Mouse (Mus musculus) kidney, embryonic 15.5 days (tissue): ENCODE measurements at regions not wholly inside any gene's neighbourhood (a gene's known extent, or its start where the extent isn't known, plus 50 kb on each side); places are given as distances from the start of the nearest gene placed in this dataset.

Experiments used
- ATAC-seq: fragments of 200-750 bp; cut with Nextera tagmentation; replicated peaks from 2 replicates; pipeline ENCODE4 v1.8.0; 2017; ENCODE audit warnings: moderate TSS enrichment; ENCODE audit not compliant: low FRiP score
- H3K27ac ChIP-seq: fragments of 300-500 bp; sonication (generic); 2 replicates; pipeline ENCODE4 v1.5.1; 2015; ENCODE audit warnings: mild to moderate bottlenecking, inconsistent platforms
- H3K27me3 ChIP-seq: fragments of 300-500 bp; sonication (generic); 2 replicates; pipeline ENCODE4 v1.6.1; 2015; ENCODE audit warnings: inconsistent platforms
- H3K36me3 ChIP-seq: fragments of 300-500 bp; sonication (generic); 2 replicates; pipeline ENCODE4 v1.6.1; 2015; ENCODE audit warnings: inconsistent platforms
- H3K4me1 ChIP-seq: fragments of 300-500 bp; sonication (generic); 2 replicates; pipeline ENCODE4 v1.6.1; 2015; ENCODE audit warnings: inconsistent platforms
- H3K4me2 ChIP-seq: fragments of 300-500 bp; sonication (generic); 2 replicates; pipeline ENCODE4 v1.6.1; 2015; ENCODE audit warnings: moderate library complexity, mild to moderate bottlenecking, inconsistent platforms
- H3K4me3 ChIP-seq: fragments of 300-500 bp; sonication (generic); replicated peaks from 2 replicates; pipeline ENCODE4 v1.5.1; 2015; ENCODE audit warnings: mild to moderate bottlenecking, inconsistent platforms
- H3K9ac ChIP-seq: fragments of 300-500 bp; sonication (generic); 2 replicates; pipeline ENCODE4 v1.6.1; 2015; ENCODE audit warnings: mild to moderate bottlenecking, inconsistent platforms
- H3K9me3 ChIP-seq: fragments of 300-500 bp; sonication (generic); replicated peaks from 2 replicates; pipeline ENCODE4 v1.6.1; 2016; ENCODE audit warnings: inconsistent platforms
- WGBS: fragments of 180-500 bp; shearing (Covaris S2); methylation state at CpG from one replicate; pipeline ENCODE4 v1.1.7; 2015; ENCODE audit warnings: mixed read lengths; 5-methylcytosine and 5-hydroxymethylcytosine counted together

DNA sequence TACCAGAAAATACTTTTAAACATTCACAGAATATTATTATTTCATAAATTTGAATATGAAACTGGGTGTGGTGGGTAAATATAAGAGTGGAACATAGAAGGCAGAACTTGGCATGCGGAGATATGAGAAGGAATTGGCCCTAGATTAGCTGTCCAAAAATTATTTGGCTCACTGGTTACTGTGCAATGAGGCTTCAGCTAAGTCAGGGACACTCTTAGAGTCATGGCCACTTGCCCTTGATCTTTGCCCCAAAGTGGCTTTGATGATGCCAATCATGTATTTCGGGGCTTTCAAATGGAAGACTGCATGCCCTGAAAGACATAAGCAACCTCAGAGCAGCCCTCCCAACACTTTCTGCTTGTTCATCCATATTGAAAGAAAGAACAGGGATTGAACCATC, 76.9 kb downstream of the Pxdc1 start:
- H3K36me3 ChIP-seq = no peaks in the 10 kb centered on the region
- H3K27ac ChIP-seq = no peak overlapping the region
- no peak overlapping the region for H3K4me3 ChIP-seq
- H3K9me3 ChIP-seq = no peaks in the 10 kb centered on the region
- no peak for ATAC-seq
- H3K27me3 ChIP-seq = no peaks in the 10 kb centered on the region
- 87% methylated on average over 2 of the region's 2 CpGs for WGBS
- H3K9ac ChIP-seq = no peak overlapping the region
- H3K4me1 ChIP-seq = no peaks in the 10 kb centered on the region
- no peak overlapping the region for H3K4me2 ChIP-seq

DNA sequence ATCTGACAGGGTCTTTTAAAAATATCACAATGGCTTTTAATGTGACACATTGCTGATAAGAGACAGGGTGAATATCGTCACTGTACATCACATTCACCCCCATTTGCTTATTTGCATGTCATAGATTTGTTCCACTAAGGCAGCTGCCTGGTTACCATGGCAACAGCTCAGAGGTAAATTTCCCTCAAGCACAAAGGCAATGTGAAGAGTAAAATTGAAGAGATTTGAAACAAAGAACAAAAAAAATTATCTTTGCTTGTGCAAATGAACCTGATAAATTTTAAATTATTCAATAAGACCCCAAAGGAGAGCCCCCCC, 77.3 kb downstream of the Pxdc1 start:
- no peak overlapping the region for H3K27ac ChIP-seq
- no peaks in the 10 kb centered on the region for H3K27me3 ChIP-seq
- H3K9ac ChIP-seq = no peak overlapping the region
- H3K4me3 ChIP-seq = no peak overlapping the region
- H3K4me1 ChIP-seq = no peaks in the 10 kb centered on the region
- no peak overlapping the region for H3K4me2 ChIP-seq
- no peak for ATAC-seq
- 41% methylated on average over 1 of the region's 1 CpGs for WGBS
- H3K36me3 ChIP-seq = no peaks in the 10 kb centered on the region
- no peaks in the 10 kb centered on the region for H3K9me3 ChIP-seq

DNA sequence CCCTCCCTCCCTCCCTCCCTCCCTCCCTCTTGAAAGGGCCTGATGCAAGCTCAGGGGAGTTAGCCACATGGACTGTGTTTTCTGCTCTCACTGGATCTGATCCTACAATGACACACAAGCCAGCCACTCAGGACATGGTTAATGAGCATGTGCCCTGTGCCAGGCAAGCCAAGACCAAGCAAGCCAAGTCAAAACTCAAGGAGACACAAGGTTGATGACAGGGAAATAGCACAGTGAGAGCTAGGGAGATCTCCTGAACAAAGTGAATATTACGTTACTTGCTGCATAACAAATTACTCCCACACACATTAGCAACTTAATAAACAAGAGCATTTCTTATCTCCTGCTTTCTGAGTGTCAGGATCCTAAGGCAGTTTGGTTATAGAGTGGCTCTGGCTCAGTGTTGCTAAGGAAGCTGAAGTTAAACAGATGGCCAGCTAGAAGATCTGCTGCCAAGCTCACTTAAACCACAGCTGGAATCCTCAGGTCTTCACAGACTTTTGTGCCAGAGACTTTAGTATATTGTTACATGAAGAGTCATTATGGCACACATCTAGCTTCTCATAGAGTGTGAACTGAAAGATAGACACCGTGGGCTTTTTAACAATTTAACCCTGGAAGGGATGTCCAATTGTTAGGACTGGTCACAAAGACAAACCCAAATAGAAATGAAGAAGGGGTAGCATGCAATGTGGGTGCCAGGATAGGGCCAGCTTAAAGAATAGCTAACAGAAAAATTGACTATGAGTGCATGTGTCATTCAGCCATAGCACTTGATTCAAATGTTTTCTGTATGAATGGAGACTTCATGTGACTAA, 77.9 kb downstream of the Pxdc1 start:
- no peaks in the 10 kb centered on the region for H3K27me3 ChIP-seq

DNA sequence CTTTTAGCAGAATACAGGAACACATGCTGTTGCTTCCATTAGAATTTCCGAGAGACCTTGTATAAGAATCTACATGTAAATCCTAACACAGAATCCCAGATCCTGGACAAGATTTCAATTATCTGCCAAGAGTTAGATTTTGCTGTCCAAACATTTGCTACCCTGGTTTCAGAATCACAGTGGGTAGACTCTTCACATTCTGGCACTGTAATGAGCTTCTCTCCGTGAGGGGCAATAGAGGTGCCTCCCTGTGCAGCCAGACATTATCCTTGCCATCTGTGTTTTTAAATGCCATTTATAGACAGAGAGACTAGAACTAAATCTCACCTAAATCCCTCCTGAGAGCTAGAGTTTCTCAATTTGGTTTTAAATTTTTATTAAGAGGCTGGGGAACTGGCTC, 84.0 kb downstream of the Pxdc1 start:
- Histone ChIP-seq H3K36me3 (no peaks in the 10 kb centered on the region), H3K9ac (no peak overlapping the region), H3K4me2 (no peak overlapping the region), H3K9me3 (no peaks in the 10 kb centered on the region), H3K27ac (no peak overlapping the region), H3K27me3 (no peaks in the 10 kb centered on the region), H3K4me1 (no peaks in the 10 kb centered on the region), H3K4me3 (no peak overlapping the region)
- WGBS = 71% methylated on average over 2 of the region's 2 CpGs
- ATAC-seq = no peak

More for the DNA sequence above, 77.9 kb downstream of the Pxdc1 start:
- H3K36me3 ChIP-seq = no peaks in the 10 kb centered on the region
- H3K4me1 ChIP-seq = no peaks in the 10 kb centered on the region
- 61% methylated on average over 2 of the region's 2 CpGs for WGBS
- no peak overlapping the region for H3K27ac ChIP-seq
- no peak overlapping the region for H3K4me3 ChIP-seq
- no peak overlapping the region for H3K9ac ChIP-seq
- no peak for ATAC-seq
- no peak overlapping the region for H3K4me2 ChIP-seq
- no peaks in the 10 kb centered on the region for H3K9me3 ChIP-seq

DNA sequence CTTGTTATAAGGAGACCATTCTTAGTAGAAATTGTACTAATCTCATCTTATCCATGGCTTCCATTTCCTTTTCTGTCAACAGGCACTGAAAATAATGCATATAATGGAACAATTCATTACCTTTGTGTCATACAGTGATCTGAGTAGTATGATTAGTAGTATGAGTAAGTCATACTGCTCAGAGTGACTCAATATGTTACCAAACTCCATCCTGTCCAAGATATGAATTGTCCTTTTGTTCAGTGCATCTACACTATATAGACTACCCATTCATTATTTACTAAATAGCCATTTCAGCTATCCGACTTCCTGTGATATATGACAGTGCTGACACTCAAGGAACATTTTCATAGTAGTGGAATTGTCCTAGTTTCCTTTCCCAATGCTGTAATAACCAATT, 86.6 kb downstream of the Pxdc1 start:
- Histone ChIP-seq H3K4me3 (no peak overlapping the region), H3K4me1 (no peaks in the 10 kb centered on the region), H3K27me3 (no peaks in the 10 kb centered on the region), H3K4me2 (no peak overlapping the region), H3K9ac (no peak overlapping the region), H3K9me3 (no peaks in the 10 kb centered on the region), H3K27ac (no peak overlapping the region), H3K36me3 (no peaks in the 10 kb centered on the region)
- no peak for ATAC-seq
- 83% methylated on average over 1 of the region's 1 CpGs for WGBS

DNA sequence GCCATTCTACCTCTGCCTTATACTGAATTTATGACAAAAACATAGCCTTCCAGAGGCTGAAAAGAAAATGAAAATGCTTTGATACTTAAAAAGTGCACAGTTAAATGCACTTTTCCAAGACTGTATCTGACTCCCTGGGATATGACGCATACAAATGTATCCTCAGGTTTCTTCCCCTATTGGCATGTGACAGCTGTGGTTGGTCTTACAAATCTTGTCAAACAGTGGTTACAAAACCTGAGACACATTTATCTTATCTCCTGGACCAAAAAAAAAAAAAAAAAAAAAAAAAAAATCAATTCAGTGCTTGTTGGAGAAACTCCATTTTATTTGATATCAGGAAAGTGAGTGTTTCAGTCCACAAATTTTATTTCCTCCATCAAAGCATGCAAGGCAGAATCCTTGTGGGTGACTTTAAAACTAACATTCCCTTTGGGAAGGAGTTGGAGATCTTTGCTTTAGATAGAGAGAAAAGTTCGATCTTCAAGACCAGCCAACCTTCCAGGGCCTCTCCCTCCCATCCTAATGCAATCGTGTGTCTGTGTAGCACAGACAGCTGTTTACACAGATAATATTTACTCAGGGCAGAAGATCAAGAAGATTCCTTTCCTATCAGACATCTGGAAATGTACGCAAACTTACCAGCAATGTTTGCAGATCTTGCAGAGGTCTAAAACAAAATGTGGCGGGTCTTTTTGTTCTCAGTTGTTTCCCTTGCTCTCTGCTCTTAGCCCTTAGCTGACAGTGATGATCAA, 103.0 kb downstream of the Pxdc1 start:
- ATAC-seq = no peak
- H3K27ac ChIP-seq = no peak overlapping the region
- H3K4me3 ChIP-seq = no peak overlapping the region
- 37% methylated on average over 5 of the region's 5 CpGs for WGBS
- H3K4me1 ChIP-seq = no peaks in the 10 kb centered on the region
- no peak overlapping the region for H3K9ac ChIP-seq
- H3K27me3 ChIP-seq = no peaks in the 10 kb centered on the region
- H3K9me3 ChIP-seq = no peaks in the 10 kb centered on the region
- H3K4me2 ChIP-seq = no peak overlapping the region
- H3K36me3 ChIP-seq = no peaks in the 10 kb centered on the region

DNA sequence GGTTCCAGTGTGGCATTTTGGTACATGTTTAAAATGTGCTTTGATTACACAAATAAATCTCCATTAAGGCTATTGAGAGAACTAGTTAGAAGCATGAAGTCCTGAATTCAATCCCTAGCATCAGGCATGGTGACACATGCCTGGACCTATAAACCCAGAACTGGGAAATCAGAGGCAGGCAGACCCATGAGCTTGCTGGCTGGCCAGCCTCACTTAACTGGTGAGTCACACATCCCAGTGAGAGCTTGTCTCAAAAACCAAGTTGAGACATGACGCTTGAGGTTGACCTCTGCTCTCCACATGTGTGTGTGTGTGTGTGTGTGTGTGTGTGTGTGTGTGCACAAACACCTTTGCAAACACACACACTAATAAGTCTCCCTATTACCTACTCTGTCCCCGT, 112.6 kb downstream of the Pxdc1 start:
- Histone ChIP-seq H3K27ac (no peak overlapping the region), H3K9ac (no peak overlapping the region), H3K4me1 (no peaks in the 10 kb centered on the region), H3K9me3 (no peaks in the 10 kb centered on the region), H3K4me3 (no peak overlapping the region), H3K27me3 (no peaks in the 10 kb centered on the region), H3K4me2 (no peak overlapping the region), H3K36me3 (no peaks in the 10 kb centered on the region)
- no peak for ATAC-seq
- WGBS = 93% methylated on average over 2 of the region's 2 CpGs

DNA sequence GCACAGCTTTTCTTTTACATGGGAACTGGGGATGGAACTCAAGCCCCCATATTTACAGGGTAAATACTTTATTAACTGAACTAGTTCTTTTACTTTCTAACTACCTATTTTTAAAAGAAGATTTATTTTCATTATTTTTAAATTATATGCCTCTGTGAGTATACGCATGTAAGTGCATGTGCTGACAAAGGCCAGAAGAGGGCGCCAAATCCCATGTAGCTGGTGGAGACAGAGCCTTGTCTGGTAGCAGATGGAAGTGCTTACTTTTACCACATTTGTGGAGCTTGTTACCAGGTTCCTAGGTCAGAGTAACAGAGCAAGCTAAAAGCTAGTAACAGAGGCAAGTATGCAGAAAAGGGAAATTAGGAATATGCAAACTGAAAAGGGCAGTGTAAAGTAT, 119.4 kb downstream of the Pxdc1 start:
- 72% methylated on average over 2 of the region's 2 CpGs for WGBS
- no peak overlapping the region for H3K4me2 ChIP-seq

DNA sequence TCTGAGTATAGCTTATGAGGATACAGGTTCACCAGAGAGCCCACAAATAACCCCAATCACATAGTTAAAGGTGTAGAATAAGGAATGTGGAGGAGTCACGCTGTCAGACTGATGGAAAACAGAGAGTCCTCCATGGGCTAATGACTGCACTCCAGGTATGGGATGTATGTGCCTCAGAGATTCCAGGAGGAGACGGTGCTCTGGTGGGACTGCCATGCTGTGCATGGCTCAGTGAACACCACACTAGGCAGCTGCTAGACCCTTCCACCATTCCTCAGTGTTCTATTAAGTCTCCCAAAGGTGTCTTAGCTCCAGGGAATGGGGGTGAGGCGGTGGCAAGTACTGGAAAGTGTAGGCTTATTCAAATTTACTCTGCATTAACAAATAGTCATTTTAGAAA, 142.0 kb downstream of the Pxdc1 start:
- WGBS = 64% methylated on average over 3 of the region's 3 CpGs
- Histone ChIP-seq H3K9me3 (no peaks in the 10 kb centered on the region), H3K36me3 (no peaks in the 10 kb centered on the region), H3K9ac (no peak overlapping the region), H3K27me3 (no peaks in the 10 kb centered on the region), H3K4me1 (no peaks in the 10 kb centered on the region), H3K4me2 (no peak overlapping the region), H3K4me3 (no peak overlapping the region), H3K27ac (no peak overlapping the region)
- peak; percentile 81 for ATAC-seq

More for the DNA sequence above, 119.4 kb downstream of the Pxdc1 start:
- H3K27me3 ChIP-seq = no peaks in the 10 kb centered on the region
- no peak overlapping the region for H3K4me3 ChIP-seq
- no peaks in the 10 kb centered on the region for H3K9me3 ChIP-seq
- H3K27ac ChIP-seq = no peak overlapping the region
- no peak overlapping the region for H3K9ac ChIP-seq
- no peaks in the 10 kb centered on the region for H3K4me1 ChIP-seq
- no peak for ATAC-seq
- H3K36me3 ChIP-seq = no peaks in the 10 kb centered on the region

DNA sequence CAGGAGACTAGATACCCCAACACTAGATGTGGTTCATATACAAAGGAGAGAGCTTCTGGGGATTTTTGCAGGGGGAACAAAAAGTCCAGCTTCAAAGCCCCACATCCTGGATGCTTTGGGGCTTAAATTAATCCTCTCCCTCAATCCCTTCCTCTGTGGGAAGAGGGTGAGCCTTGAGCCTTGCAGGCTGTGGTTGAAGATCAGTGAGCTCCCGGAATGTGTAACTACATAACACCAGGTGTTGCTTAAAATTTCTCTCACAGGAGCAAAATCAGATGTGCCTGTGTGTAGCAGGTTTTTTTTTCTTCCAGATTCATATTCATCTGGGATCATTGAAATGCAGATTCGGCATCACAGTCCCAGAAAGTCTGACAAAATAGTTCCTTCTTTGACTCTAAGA, 146.1 kb downstream of the Pxdc1 start:
- Histone ChIP-seq H3K4me2 (no peak overlapping the region), H3K9me3 (no peaks in the 10 kb centered on the region), H3K4me1 (no peaks in the 10 kb centered on the region), H3K9ac (no peak overlapping the region), H3K4me3 (no peak overlapping the region), H3K27me3 (no peaks in the 10 kb centered on the region), H3K27ac (no peak overlapping the region), H3K36me3 (no peaks in the 10 kb centered on the region)
- WGBS = 79% methylated on average over 2 of the region's 2 CpGs
- no peak for ATAC-seq

DNA sequence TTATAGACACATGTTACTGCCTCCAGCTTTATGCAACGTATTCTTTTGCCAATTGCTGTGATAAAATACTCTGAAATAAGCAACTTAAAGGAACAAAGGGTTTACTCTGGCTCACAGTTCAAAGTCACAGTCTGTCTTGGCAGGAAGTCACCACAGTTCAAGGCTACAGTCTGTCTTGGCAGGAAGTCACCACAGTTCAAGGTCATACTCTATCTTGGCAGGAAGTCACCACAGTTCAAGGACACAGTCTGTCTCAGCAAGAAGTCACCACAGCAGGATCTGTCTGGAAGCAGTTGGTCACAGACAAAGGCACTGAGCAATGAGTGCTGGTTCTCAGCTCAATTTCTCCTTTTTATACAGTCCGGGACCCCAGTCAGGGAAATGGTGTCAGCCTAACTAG, 147.4 kb downstream of the Pxdc1 start:
- Histone ChIP-seq H3K4me3 (no peak overlapping the region), H3K9ac (no peak overlapping the region), H3K4me2 (no peak overlapping the region), H3K27ac (no peak overlapping the region), H3K9me3 (no peaks in the 10 kb centered on the region), H3K4me1 (no peaks in the 10 kb centered on the region), H3K36me3 (no peaks in the 10 kb centered on the region), H3K27me3 (no peaks in the 10 kb centered on the region)
- ATAC-seq = no peak
- WGBS = 86% methylated on average over 2 of the region's 2 CpGs

DNA sequence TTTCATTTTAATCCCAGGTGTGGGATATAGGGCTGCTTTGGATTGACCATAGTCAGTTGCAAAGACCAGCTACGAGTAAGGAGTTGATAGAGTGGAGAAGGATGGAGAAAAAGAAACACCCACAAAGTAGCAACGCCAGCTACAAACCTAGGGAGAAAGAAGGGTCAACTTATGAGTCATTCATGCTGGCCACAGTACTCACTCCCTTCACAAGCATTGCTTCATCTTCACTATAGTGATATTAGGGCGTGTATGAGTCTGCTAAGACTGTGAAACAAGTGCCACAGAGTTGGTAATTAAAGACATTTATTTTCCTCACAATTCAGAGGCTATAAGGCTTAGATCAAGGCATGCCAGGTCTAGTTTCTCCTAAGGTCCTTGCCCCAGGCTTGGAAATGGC, 148.4 kb downstream of the Pxdc1 start:
- Histone ChIP-seq H3K9me3 (no peaks in the 10 kb centered on the region), H3K9ac (no peak overlapping the region), H3K27ac (no peak overlapping the region), H3K27me3 (no peaks in the 10 kb centered on the region), H3K4me2 (no peak overlapping the region), H3K36me3 (no peaks in the 10 kb centered on the region), H3K4me1 (no peaks in the 10 kb centered on the region), H3K4me3 (no peak overlapping the region)
- 83% methylated on average over 3 of the region's 3 CpGs for WGBS
- ATAC-seq = no peak

DNA sequence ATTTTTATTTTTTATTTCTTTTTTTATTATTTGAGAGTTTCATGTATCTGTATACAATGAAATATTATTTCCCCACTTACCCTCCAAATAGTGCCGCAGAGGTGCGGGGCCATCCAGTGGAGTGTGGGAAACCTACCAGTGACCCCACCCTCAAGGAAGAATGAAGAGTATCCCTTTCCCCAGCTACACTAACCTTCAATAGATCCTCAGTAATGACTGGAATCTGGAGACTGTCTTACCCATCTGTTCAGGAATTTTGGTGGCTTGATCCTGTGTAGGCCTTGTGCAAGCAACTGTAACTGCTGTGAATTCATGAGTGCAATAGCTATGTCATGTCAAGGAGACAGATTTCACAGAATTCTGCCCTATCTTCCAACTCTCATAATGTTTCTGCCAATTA, 153.9 kb upstream of the Slc22a23 start:
- Histone ChIP-seq H3K27ac (no peak overlapping the region), H3K9ac (no peak overlapping the region), H3K4me2 (no peak overlapping the region), H3K36me3 (no peaks in the 10 kb centered on the region), H3K4me3 (no peak overlapping the region), H3K9me3 (no peaks in the 10 kb centered on the region), H3K4me1 (no peaks in the 10 kb centered on the region), H3K27me3 (no peaks in the 10 kb centered on the region)
- ATAC-seq = no peak
- WGBS = 98% methylated on average over 2 of the region's 2 CpGs
